Mouse (Mus musculus) heart, embryonic 15.5 days (tissue): ENCODE results near the gene Calr. TPM values are rescaled to one million over a fixed set of nuclear protein-coding genes. Genes with fewer than 3 reads are reported as not detected.
A peak's percentile ranks its signal among the peaks of the same experiment; 100 is the strongest.

Experiments used
- ATAC-seq: fragments of 200-750 bp; cut with Nextera tagmentation; replicated peaks from 2 replicates; pipeline ENCODE4 v1.8.0; 2017; ENCODE audit warnings: low read depth, moderate TSS enrichment; ENCODE audit not compliant: insufficient number of reproducible peaks, insufficient read depth, low FRiP score
- H3K27ac ChIP-seq: fragments of 300-500 bp; sonication (generic); 2 replicates; pipeline ENCODE4 v1.5.1; 2015; ENCODE audit warnings: mild to moderate bottlenecking, inconsistent platforms
- H3K27me3 ChIP-seq: fragments of 300-500 bp; sonication (generic); 2 replicates; pipeline ENCODE4 v1.6.1; 2015; ENCODE audit warnings: inconsistent platforms
- H3K36me3 ChIP-seq: fragments of 300-500 bp; sonication (generic); 2 replicates; pipeline ENCODE4 v1.6.1; 2015; ENCODE audit warnings: mild to moderate bottlenecking, inconsistent platforms
- H3K4me1 ChIP-seq: fragments of 300-500 bp; sonication (generic); replicated peaks from 2 replicates; pipeline ENCODE4 v1.6.1; 2015; ENCODE audit warnings: inconsistent platforms
- H3K4me2 ChIP-seq: fragments of 300-500 bp; sonication (generic); 2 replicates; pipeline ENCODE4 v1.6.1; 2015; ENCODE audit warnings: inconsistent platforms, mild to moderate bottlenecking, moderate library complexity
- H3K4me3 ChIP-seq: fragments of 300-500 bp; sonication (generic); 2 replicates; pipeline ENCODE4 v1.5.1; 2015; ENCODE audit warnings: mild to moderate bottlenecking, inconsistent platforms
- H3K9ac ChIP-seq: fragments of 300-500 bp; sonication (generic); 2 replicates; pipeline ENCODE4 v1.6.1; 2015; ENCODE audit warnings: mild to moderate bottlenecking, inconsistent platforms
- H3K9me3 ChIP-seq: fragments of 300-500 bp; sonication (generic); replicated peaks from 2 replicates; pipeline ENCODE4 v1.6.1; 2016; ENCODE audit warnings: inconsistent platforms
- WGBS: fragments of 180-500 bp; shearing (Covaris S2); methylation state at CpG from one replicate; pipeline ENCODE4 v1.1.7; 2015; ENCODE audit warnings: mixed read lengths; 5-methylcytosine and 5-hydroxymethylcytosine counted together
- polyA plus RNA-seq: library from polyadenylated mRNA; unstranded; fragments of >200 nt; fragmentation: Nextera tagmentation; extraction: Ambion mirVana; gene quantifications from 2 replicates; pipeline ENCODE4 v1.2.1, GENCODE M21; 2015

Calr gene
- polyA plus RNA-seq, 1 experiment from 2014 or later = 525 TPM

DNA sequence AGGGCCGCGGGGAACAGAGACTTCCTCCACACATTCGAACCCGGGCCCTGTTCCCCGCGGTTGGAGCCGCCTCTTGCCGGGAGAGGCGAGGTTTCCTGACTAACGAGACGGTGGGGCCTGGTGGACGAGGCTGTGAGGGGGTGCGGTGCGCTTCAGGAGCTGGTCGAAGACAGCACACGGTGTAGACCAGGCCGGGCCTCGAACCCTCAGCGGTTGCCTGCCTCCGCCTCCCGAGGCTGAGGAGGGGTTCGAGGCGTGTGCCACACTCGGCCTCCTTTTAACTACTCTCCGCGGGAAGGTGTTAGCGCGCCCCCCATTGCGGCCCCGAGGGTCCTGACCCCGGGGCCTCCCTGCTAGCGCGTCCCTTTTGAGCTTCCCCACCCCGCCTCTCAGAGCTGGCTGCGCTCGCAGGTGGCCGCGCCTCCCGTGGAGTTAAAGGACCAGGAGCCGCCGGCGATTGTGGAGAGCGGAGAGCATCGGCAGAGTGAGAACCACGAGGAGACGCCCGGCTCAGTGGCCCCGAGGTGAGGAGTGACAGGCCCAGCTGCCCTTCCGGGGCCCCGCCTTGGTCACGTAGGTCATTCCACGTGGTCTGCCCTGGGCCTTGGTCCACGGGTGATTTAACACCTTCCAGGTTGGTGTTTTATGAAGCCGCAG, 25.7 kb upstream of the Calr start:
- Histone ChIP-seq H3K9ac (peak overlapping the region; percentile 59), H3K4me1 (peaks cover 14% of the 10 kb centered on the region), H3K27ac (no peak overlapping the region), H3K4me3 (peak overlapping the region; percentile 53), H3K9me3 (no peaks in the 10 kb centered on the region), H3K36me3 (peaks cover 17% of the 10 kb centered on the region), H3K27me3 (no peaks in the 10 kb centered on the region), H3K4me2 (peak overlapping the region; percentile 88)
- WGBS = 2% methylated on average over 54 of the region's 54 CpGs
- peak; percentile 70 for ATAC-seq

DNA sequence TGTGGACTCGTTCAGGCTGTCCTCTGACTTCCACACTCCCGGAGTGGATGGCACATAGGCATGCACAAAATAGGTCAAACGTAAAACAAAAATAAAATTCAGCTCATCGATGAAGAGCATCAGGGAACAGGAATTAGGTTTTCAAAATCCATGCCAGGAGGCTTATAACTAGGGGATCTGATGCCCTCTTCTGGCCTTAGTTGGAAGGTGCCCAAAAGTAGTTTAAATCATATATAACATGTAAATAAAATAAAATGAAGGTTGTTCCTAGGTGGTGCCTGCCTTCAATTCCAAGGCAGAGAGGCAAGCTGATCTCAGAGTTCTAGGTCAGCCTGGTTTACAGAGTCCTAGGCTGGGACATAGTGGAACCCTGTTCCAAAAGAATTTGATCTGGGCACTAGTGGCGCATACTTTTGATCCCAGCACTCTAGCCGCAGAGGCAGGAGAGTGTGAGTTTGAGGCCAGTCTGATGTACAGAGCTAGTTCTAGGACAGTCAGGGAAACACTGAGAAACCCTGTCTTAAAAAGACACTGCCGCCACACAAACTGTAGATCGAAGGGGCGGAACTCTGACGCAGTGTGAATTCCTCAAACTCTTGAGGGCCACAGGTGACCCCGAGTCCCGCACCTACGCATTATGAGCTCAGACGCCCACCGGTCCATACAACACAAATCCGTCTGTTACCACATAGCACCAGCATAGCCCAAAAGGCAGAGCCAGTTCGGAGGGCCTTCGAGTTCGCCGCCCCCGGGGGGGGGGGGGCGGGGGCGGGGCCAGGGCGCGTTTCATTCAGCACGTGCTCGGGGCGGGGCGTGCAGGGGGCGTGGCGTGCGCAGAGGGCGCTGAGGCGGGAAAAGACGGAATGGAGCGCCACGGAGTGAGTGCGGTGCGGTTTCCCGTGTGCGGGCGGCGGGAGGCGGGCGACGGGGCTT, 24.9 kb upstream of the Calr start, which contains the start of gene Syce2:
Gene Syce2 (plus strand): TSS at position 736 of the 933 bp plus-strand sequence.
- Histone ChIP-seq H3K9me3 (no peaks in the 10 kb centered on the region), H3K9ac (peak within 1 kb of the TSS; percentile 59), H3K4me3 (peak within 1 kb of the TSS; percentile 53), H3K36me3 (peaks cover 25% of the 10 kb centered on the region), H3K4me1 (peaks cover 14% of the 10 kb centered on the region), H3K27ac (no peak within 1 kb of the TSS), H3K27me3 (no peaks in the 10 kb centered on the region), H3K4me2 (peak within 1 kb of the TSS; percentile 88)
- peak; percentile 71 for ATAC-seq
- WGBS = 11% methylated on average over 44 of the region's 46 CpGs

DNA sequence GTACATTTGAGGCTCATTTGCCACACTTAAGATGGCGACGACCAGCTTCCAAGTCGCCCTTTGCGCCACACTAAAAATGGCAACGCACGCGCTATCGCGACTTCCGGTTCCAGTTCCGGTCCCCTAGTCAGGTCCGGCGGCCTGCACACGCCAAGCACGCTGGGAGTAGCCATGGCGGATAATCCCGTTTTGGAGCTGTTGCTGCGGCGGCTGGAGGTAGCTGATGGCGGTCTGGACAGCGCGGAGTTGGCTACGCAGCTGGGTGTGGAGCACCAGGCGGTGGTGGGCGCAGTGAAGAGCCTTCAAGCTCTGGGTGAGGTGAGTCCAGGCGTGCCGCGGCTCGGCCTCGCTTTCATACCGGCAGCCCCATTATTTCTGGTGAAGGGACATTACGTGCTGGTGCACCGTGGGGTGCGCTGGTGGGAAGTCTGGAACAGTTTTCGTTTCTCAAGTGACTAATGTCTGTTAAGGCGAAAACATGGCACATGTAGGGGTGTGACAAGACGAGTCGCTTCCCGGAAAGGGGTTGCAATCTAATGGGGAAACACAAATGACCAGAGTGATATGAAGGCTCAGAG, 10.2 kb upstream of the Calr start, which contains the start of gene Farsa:
Gene Farsa (plus strand): TSS at position 126 of the 578 bp plus-strand sequence.
- peaks cover 24% of the 10 kb centered on the region for H3K36me3 ChIP-seq
- H3K9me3 ChIP-seq = no peaks in the 10 kb centered on the region
- H3K4me1 ChIP-seq = peaks cover 14% of the 10 kb centered on the region
- H3K9ac ChIP-seq = peak within 1 kb of the TSS; percentile 90
- peak within 1 kb of the TSS; percentile 77 for H3K4me2 ChIP-seq
- under 1% methylated on average over 39 of the region's 39 CpGs for WGBS
- ATAC-seq = peak; percentile 91
- H3K4me3 ChIP-seq = peak within 1 kb of the TSS; percentile 93
- peak within 1 kb of the TSS; percentile 86 for H3K27ac ChIP-seq
- H3K27me3 ChIP-seq = no peaks in the 10 kb centered on the region

DNA sequence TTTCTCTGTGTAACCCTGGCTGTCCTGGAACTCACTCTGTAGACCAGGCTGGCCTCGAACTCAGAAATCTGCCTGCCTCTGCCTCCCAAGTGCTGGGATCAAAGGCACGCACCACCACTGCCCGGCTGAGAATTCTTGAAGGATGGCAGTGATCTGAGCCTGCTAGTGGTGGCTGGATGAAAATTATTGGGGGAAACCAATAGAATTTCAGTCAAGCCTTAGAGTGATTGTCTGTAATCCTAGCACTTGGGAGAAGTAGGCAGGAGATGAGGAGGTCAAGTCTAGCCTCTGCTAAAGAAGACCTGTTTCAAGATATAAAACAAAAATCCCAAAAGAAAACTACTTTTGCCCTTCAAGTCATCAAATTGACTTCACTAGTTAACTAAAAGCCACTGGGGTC, 9.7 kb upstream of the Calr start:
- H3K9me3 ChIP-seq = no peaks in the 10 kb centered on the region
- peaks cover 18% of the 10 kb centered on the region for H3K36me3 ChIP-seq
- H3K27ac ChIP-seq = no peak overlapping the region
- H3K4me1 ChIP-seq = peaks cover 14% of the 10 kb centered on the region
- H3K4me3 ChIP-seq = peak overlapping the region; percentile 93
- no peak overlapping the region for H3K9ac ChIP-seq
- no peaks in the 10 kb centered on the region for H3K27me3 ChIP-seq
- no peak for ATAC-seq
- 86% methylated on average over 3 of the region's 3 CpGs for WGBS
- H3K4me2 ChIP-seq = peak overlapping the region; percentile 77; the same call in 1 of the 2 replicates

DNA sequence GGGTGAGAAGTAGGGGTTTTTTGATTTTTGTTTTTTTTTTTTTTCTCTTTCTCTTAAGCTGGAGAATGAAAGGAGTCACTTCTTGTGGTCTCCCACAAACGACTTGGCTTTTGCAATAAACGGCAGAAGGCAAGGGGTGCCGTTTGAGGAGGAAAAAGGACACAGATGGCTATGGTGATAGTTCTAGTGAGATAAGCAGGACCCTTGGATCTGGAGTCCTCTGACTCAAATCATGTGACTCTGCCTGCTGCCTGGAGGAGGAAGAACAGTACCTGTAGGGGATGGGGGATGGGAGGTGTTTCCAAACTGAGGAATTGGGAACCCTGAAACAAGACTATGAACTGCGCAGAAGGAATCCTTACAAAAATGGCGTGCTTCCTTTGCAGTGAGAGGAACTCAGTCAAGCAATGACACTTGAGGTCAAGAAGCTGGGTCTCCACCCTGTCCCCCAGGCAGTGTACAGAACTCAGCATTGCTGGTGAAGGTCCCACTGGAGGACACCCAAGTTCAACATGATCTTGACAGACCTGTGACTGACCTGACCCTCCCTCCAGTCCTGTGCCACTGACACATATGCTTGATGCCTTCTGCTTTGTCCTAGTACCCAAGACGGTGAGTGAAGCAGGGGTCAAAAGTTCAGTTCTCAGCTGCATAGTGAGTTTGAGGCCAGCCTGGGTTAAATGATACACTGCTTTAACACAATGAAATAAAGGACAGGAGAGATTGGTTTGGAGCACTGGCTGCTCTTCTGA, 1.1 kb upstream of the Calr start:
- no peak for ATAC-seq
- WGBS = 38% methylated on average over 6 of the region's 6 CpGs
- H3K36me3 ChIP-seq = peaks cover 23% of the 10 kb centered on the region

DNA sequence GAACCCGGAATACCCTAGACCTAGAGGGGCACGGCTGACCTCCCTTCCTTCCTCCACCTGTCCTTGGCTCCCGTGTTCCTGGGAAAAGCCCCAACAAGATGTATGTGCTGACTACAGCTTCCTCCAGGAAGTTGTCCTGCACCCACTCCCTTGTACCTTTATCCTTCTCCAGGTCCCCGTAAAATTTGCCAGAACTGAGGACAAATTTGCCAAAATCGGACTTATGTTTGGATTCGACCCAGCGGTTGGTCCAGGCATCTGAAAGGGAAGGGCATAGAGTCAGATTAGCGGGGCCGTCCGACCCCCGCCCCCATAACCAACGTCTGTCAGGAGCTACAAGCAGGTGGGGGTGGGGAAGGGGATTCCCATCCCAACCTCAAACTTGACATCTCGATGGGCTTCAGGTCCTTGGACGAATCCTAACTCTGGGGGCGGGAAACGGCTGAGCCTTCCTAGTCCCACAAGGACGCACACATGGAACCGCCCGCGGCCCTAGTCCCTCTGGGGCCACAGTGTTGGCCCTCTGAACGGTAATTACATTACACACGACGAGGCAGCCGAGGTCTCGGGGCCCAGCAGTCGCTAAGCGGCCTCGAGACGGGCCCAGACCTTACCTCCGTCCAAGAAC, 526 bp downstream of the Calr start:
- Histone ChIP-seq H3K4me3 (peak overlapping the region; percentile 79), H3K4me1 (peaks cover 35% of the 10 kb centered on the region), H3K9ac (peak overlapping the region; percentile 91), H3K27me3 (no peaks in the 10 kb centered on the region), H3K36me3 (peaks cover 39% of the 10 kb centered on the region), H3K9me3 (no peaks in the 10 kb centered on the region), H3K27ac (peak overlapping the region; percentile 86), H3K4me2 (peak overlapping the region; percentile 82)
- WGBS = under 1% methylated on average over 30 of the region's 30 CpGs
- ATAC-seq = peak; percentile 1; the same call in 1 of the 2 replicates

More for the DNA sequence above, 1.1 kb upstream of the Calr start:
- Histone ChIP-seq H3K27me3 (no peaks in the 10 kb centered on the region), H3K4me3 (peak overlapping the region; percentile 79), H3K4me1 (peaks cover 35% of the 10 kb centered on the region), H3K9ac (peak overlapping the region; percentile 66), H3K4me2 (peak overlapping the region; percentile 74), H3K9me3 (no peaks in the 10 kb centered on the region), H3K27ac (peak overlapping the region; percentile 86)

DNA sequence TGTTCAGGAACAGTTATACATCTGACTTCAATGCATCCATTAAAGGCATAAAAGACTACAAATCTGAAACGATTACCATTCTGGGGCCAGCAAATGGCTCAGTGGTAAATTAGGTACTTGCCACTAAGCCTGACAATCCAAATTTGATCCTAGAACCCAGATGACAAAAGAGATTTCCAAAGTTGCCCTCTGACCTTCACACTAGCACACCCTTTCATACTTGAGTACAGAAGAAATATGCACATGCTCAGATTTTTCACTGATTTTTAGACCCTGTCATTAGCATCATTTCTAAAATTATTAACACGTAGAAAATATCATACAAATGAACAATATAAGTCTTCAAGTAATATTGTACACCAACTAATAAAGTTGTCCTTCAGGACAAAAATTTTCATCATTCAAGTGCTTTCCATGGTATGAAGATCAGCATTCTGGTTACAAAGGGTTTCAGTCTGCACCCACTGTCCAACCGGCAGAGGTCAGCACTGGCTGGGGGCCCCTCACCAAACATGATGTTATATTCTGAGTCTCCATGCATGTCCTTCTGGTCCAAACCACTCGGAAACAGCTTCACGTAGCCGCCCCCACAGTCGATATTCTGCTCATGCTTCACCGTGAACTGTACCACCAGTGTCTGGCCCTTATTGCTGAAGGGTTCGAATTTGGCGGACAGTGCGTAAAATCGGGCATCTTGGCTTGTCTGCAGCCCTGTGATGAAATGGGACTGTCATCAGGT, 1.2 kb downstream of the Calr start:
- Histone ChIP-seq H3K4me2 (peak overlapping the region; percentile 82), H3K27me3 (no peaks in the 10 kb centered on the region), H3K9ac (peak overlapping the region; percentile 91), H3K4me3 (peak overlapping the region; percentile 79), H3K36me3 (peaks cover 39% of the 10 kb centered on the region), H3K9me3 (no peaks in the 10 kb centered on the region), H3K4me1 (peaks cover 35% of the 10 kb centered on the region), H3K27ac (peak overlapping the region; percentile 86)
- ATAC-seq = no peak
- WGBS = 11% methylated on average over 12 of the region's 12 CpGs

DNA sequence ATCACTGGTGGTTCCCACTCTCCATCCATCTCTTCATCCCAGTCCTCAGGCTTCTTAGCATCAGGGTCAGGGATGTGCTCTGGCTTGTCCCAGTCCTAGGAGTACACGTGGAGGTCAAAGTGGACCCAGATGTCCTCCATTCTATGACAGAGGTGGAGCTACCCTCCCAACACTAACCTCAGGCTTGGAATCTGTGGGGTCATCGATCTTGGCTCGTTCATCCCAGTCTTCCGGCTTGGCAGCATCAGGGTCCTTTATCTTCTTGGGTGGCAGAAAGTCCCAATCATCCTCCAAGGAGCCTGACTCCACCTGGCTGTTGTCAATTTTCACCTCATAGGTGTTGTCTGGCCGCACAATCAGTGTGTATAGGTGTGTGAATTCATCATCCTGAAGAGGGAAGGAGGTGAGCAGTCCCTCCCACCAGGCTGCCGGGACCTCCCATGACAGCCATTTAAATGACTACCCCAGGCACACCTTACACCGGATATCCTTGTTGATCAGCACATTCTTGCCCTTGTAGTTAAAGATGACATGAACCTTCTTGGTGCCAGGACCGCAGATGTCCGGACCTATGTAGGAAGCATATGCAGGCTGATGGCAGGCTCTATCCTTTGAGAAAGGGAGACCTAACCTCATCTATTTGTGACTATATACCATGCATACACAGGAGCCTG, 2.2 kb downstream of the Calr start:
- H3K4me2 ChIP-seq = peak overlapping the region; percentile 82
- H3K27ac ChIP-seq = no peak overlapping the region
- 69% methylated on average over 9 of the region's 9 CpGs for WGBS
- H3K9ac ChIP-seq = peak overlapping the region; percentile 91
- peaks cover 35% of the 10 kb centered on the region for H3K4me1 ChIP-seq
- H3K4me3 ChIP-seq = peak overlapping the region; percentile 79
- peaks cover 39% of the 10 kb centered on the region for H3K36me3 ChIP-seq
- H3K27me3 ChIP-seq = no peaks in the 10 kb centered on the region
- ATAC-seq = no peak
- no peaks in the 10 kb centered on the region for H3K9me3 ChIP-seq

DNA sequence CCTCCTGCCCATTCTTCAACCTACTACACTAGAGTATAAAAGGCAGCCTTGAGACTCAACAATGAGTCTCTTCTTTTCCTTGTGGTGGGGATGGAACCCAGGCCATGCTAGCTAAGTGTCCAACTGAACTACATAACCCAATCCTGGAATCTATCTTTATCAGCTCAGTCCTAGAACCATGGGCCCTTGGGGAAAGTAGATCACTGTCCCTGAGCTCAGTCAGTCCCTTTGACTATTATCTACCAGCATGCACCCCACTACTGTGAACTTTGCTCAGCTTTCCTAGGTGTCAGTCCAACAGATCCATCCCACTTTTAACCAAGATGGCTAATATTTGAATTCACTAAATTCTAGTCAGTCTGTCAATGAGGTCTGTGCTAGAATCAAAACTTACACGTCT, 5.2 kb downstream of the Calr start:
- Histone ChIP-seq H3K4me2 (no peak overlapping the region), H3K36me3 (peaks cover 62% of the 10 kb centered on the region), H3K9ac (no peak overlapping the region), H3K27ac (no peak overlapping the region), H3K27me3 (no peaks in the 10 kb centered on the region), H3K9me3 (no peaks in the 10 kb centered on the region), H3K4me1 (peaks cover 28% of the 10 kb centered on the region), H3K4me3 (no peak overlapping the region)
- ATAC-seq = no peak
- 78% methylated on average over 1 of the region's 1 CpGs for WGBS
